Mouse (Mus musculus) layer of hippocampus, adult 9-11 months (tissue): ENCODE data around the gene Troap.

ENCODE experiments used
- DNase-seq: peaks from one replicate; pipeline ENCODE4 v3.0.0; 2022

The Troap gene

DNA sequence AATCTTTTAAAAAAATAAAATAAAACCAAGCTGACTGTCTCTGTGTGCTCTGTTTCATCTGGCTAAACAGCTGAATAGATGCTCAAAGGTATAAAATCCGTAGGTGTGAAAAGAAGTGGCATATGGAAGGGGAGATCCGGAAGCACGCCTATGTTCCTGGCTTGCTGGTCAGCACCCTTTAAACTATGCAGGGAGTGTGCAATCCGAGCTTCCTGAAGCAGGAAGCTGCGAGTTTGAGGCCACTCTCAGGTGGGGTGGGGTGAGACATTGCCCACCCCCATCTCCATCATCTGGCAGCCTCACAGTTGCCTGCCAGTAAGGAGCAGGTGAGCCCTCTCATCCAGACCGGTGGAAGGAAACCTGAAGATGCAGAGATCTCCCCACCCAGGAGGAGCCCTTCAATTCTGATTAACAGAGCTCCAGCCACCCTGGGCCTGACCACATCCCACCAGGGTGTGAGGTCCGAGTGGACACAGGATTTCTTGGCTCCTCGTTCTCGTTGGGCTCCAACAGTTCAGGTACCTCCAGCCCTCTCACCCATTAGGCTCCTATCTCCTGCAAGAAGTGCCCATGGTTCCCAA is at the start of gene Troap:
Gene Troap, plus strand, starts transcription at position 557 of the 581 bp plus-strand sequence.
- no peak for DNase-seq

DNA sequence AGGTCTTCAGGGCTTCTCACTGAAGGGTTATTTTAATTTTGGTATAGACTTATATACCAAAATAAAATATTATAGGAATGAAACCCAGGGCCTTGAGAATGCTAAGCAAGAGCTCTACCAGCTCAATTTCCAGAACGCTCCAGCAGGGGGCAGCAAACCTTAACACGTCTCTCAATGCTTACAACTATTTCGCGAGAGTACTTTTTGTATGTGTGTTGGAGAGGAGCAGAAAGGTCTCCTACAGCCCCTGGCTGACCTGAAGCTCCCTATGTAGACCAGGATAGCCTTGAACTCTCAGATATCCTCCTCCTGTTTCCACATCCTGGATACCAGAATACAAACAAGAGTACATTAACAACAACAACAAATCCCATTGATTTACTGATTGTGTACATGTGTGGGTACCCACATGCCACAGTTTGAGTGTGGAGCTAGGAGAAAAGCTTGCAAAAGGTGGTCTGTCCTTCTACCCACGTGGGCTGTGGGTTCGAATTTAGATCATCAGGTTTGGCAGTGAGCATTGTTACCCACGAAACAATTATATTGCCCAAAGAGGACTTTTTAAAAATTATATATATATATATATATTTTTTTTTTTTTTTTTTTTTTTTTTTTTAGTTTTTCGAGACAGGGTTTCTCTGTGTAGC is 49.6 kb upstream of the Troap start:
- peak; percentile 34 for DNase-seq

DNA sequence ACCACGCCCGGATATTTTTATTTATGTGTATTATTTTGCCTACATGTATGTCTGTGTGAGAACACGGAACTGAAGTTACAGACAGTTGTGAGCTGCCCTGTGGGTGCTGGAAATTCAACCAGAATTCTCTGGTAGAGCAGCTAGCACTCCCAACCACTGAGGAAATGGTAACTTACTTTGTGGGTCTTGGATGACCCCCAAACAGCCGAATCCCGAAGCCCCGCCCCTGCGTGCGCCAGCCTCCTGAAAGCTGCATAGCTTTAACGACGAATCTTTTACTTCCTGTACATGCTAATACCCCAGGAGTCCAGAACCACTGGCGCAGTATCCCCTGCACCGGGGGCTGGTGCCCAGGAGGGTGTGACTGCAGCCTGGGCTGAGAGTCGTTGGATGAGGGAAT is 49.0 kb upstream of the Troap start:
- no peak for DNase-seq

DNA sequence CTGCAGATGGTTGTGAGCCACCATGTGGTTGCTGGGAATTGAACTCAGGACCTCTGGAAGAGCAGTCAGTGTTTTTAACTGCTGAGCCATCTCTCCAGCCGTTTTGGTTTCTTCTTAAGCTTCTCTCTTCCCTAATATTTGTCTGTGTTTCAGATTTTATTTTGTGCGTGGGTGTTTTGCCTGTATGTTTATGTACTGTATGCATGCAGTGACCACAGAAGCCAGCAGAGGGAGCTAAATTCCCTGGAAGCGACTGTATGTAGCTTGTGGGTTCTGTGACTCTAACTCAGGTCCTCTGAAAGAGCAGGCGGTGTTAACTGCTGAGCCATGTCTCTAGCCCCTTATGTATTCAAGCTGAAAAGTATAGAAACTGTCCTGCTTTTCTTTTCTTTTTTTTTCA is 48.1 kb upstream of the Troap start:
- DNase-seq, result no peak

DNA sequence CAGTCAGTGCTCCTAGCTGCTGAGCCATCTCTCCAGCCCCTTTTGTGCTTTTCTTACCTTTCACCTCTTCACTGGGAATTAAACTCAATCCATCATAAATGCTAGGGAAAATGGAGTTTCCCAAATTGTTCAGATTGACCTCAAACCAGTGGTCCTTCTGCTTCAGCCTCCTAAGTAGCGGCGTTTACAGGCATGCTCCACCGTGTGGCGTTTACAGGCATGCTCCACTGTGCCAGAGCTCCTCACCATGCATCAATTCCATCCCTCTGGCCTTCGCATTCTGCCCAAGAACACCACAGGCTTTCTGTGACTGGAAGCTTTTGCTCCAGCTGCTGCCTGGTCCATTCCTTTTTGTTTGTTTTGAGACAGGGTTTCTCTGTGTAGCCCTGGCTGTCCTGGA is 47.3 kb upstream of the Troap start:
- no peak for DNase-seq

DNA sequence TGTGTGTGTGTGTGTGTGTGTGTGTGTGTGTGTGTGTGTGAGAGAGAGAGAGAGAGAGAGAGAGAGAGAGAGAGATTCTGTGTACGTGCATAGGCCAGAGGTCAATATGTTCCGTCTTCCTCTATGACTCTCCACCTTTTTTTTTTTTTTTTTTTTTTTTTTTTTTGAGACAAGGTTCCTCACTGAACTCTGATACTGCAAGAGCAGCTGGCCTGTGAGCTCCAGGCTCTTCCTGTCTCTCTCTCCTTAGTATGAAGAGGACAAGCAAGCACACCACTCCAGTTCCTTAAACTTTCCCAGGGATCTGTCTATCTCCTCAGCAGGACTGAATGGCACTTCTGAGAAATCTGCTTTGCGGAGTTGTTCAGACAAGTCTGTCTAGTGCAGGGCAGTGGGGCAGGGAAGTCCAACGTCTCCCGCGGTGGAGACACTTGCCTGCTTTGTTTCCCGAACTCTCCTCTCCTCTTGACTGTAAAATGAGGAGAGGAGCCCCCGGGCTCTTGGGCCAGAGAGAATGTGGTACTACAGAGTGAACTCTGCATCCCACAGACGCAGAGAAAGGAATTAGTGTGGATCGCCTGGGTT is 45.4 kb upstream of the Troap start:
- DNase-seq, result no peak

DNA sequence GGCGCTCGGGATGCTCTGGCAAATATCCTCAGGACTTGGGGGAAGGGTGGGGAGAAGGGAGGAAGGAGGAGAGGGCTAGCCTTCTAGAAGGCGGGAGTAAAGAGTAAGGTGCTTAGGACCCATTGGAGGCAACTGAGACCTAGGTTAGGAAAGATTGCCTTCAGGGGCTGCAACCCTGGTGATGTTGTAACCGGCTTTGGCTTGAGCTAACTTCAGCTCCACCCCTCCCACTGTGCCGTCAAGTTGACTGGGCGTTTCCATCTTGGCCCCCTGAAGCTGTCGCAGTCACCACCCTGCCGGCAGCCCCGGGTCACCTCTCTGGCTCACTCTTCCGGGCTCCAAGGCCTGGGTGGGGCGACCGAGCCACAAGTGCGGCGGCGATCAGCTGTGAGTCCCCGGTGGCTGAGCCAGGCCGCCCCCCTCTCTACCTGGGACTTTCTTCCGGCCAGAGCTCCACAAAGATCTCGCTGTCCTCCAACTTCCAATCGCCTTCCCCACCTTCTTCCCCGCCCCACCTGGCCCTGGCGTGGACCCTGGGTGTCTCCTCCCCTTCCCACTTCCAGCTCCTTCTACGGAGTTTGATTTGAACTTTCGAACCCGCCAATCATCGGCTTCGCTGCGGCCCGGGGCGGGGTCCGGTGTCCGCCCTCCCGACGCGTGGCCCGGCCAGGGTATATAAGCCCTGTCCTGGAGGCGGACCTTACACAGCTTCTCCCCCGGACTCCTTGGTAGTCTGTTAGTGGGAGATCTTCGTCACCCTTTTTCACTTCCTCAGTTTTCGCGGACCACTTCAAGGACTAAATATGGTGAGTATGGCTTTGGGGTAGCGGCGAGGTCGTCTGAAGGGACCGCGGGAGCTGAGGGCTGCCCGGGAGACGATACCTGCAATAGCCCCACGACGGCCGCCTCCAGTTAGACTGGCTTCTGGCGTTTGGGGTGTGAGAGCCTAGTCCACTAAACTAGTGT is 44.5 kb upstream of the Troap start, which contains the start of gene Tuba1c:
Gene Tuba1c, plus strand, starts transcription at position 273 of the 966 bp plus-strand sequence.
- DNase-seq, result peak; percentile 78

DNA sequence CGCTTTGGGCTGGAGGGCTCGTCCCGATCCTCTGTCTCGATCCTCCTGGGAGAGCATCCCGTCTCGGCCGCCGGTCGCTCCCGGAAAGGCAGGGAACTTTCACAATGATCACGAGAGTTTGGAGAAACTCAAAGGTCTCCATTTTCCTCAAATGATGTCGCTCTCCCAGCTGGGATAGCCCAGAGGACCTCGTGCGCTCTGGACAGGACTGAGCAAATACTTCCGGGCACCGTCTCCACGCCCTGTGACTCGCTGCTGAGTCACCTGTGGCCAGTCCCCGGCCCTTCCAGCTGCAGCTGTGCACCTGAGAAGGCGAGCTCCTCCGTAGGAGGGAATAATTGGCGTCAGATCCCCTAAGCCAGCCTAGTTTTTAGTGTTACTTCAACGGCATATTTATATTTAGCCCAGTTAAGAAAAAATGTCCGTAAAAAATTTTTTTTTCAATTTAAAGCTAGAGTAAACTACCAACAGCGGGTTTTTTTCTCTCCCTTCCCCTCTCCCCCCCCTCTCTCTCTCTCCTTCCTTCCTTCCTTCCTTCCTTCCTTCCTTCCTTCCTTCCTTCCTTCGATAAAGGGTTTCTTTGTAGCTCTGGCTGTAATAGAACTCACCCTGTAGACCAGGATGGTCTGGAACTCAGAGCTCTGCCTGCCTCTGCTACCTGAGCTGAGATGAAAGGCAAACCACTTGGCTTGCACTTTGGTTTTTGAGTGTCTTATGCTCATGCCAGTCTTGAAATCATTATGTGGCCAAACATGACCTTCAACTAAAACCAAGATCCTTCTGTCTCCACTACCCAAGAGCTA is 43.6 kb upstream of the Troap start:
- no peak for DNase-seq

DNA sequence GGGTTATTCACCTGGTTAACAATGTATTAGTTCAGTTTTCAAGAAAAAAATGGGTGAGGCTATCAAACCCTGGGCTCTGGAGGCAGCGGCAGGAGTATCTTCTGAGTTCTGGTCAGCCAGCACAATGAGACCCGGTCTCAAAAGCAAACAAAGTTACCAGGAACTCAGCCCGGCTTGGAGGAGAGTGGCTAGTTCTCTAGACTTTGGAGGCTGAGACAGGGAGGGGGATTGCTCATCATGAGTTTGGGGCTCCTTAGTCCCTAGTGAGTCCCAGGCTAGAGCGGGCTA is 43.0 kb upstream of the Troap start:
- no peak for DNase-seq

DNA sequence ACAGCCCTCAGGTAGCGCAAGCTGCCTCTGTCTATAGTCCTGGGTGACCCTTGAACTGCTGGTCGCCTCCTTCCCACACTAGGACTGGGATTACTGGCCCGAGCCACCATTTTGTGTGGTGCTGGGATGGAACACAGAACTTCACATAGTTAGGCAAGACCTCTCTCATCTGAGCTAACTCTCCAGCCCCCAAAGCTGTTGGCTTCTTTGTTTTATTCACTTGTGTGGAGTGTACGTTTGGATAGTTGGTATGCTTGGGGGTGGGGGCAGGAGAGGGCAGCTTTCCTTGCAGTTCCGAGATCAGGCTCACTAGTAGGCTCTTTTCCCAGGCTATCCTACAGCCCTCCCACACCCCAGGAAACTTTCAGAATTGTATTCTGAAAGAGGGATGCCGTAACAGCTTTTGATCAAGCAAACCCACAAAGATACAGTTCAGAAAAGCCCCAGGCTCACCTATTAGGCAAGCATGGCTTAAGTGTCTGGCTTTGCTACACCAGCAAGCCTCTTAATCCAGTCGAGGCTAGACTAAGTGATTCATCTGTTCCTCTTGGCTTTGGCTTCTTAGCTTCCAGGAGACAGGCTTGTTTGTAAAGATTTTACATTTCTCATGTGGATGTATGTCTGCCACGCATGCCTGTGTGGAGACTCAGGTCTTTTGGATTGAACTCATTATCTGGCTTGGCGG is 42.2 kb upstream of the Troap start:
- DNase-seq, result no peak

DNA sequence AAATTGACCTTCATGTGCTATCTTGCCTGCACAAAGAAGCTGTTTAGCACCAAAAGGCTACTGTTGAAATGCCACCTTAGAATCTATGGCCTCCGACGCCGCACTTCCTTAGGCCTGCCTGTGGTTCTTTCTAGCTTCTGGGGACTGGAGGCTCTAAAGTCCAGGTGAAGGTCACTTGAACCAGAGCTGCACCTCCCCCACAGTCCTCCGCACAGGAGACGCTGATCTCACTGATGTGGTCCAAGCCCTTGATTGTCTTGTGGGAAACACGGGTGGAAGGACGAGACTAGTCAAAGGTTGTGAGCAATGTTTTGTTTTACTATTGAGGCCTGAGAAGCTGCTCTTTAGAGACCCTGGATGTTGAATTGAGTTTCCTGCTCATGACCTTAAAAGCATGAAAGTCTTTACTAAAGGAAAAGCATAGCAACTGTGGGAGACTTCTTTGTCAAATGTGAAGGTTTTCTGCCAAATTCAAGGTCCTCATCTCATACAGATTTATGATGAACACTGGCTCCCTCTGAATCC is 41.6 kb upstream of the Troap start:
- DNase-seq, result no peak

DNA sequence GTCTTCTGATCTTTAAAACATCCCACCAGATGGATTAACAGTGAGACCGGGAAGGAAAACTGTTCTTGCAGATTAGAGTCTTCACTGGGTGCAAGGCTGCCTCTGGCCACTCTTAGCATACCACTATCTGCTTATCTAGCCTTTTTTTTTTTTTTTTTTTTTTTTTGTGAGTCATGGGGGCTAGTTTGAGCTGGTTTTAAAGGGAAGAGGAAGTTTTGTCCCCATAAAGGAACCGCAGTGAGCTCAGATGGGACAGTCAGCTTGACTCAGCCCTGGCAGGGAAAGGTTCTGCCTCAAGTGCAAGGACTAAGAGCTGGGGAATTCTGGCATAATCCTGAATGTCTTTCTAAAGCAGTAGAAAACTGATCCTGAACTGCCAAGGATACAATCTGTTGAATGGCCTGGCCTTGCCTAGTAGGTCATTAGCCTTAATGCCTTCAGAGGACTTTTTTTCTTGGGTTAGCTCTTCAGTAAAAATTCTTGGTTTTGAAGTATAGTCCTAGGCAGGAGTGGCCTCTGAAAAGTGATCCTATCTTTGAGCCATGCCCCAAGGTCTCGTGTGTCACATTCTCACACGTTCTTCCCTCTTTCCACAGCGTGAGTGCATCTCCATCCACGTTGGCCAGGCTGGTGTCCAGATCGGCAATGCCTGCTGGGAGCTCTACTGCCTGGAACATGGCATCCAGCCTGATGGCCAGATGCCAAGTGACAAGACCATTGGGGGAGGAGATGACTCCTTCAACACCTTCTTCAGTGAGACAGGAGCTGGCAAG is 40.7 kb upstream of the Troap start:
- no peak for DNase-seq

DNA sequence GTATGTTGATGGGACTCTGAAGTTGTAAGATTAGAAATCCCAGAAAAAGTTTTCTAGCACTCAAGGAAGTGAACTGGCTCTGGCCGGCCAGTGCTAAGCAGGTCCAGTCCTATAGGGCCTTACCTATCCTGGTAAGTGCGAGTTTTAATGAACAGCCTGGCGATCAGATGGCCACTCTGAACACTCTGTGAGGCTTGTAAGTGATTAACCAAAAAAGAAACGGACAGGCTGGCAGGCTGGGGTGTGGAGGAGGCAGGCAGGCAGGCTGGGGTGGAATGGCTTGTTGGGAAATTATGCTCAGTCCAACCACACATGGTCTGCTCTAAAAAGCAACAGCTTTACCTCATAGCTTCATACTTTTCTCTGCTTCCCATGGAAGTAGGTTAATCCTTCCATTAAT is 38.9 kb upstream of the Troap start:
- DNase-seq, result peak; percentile 48

DNA sequence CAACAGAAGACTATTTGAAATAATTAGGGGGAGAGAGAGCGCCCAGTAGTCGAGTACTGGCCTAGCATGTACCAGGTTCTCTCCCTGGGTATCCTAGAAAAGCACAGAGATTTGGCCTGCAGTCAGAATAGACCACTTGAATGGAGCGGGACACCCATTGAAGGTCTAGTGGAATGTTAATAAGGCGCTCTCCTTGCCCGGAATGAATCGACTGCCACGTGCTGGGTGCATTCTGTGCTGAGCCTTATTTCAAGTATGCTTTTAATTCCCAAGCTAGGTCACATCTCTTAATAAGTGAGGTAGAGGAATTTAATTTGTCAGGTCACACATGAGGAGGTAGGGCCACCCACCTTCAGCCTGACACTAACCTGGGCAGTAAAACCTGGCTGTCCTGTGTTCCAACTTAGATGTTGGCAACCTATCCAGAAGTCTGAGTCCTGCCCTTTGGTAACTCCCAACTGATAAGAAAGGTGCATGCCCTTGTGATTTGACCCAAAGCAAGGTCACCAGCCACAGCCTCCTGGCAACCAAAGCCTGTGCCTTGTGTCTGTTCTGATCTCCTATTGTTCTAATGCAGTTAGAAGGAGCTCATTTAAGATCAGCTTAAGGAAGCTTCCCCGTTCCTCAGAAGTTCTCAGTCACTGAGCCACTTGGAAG is 38.0 kb upstream of the Troap start:
- no peak for DNase-seq

DNA sequence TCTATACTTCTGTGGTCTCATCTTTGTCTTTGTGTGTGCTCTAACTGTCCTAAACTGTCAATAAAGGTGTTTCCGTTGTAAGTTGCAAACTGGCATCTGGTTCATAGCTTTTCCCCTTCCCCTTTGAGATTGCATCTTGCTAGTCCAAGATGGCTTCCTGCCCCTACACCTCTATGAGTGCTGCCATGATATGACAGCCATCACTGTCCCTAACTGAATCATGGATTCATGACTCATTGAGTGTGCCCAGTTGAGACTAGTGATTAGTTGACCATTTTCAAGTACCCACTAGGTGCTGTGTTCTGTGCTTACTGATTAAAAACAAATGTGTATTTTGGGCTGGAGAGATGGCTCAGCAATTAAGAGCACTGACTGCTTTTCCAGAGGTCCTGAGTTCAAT is 36.4 kb upstream of the Troap start:
- no peak for DNase-seq

DNA sequence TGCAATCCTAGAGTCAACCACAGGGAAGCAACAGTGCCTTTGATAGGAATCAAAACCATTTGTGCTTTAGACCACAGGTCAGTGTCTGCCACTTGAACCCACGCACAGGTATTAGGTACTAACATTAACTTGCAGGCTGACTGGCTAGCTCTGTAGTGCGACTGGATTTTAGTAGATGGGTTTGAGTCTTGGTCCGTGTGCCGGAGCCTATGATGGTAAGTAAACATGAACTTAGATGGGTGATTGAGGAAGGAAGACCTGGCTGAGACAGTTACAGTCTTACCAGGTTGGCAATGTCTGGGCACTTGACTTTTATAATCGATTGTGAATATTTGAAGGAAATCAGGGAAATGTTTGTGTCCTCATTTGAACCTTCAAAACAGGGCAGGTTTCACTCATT is 35.6 kb upstream of the Troap start:
- DNase-seq, result no peak

DNA sequence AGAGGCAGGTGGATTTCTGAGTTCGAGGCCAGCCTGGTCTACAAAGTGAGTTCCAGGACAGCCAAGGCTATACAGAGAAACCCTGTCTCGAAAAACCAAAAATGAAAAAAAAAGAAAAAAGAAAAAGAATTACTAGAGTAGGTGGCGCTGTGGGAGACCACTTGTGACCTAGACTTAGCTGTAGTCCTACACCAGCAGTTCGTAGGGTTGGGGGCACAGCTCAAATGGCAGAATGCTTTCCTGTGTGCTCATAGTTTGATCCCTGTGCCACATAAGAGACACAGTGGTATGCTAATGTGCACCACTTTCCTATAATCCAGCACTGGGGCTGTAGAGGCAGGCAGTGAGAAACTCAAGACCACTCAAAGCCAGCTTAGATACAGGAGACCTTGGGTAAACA is 35.1 kb upstream of the Troap start:
- no peak for DNase-seq

DNA sequence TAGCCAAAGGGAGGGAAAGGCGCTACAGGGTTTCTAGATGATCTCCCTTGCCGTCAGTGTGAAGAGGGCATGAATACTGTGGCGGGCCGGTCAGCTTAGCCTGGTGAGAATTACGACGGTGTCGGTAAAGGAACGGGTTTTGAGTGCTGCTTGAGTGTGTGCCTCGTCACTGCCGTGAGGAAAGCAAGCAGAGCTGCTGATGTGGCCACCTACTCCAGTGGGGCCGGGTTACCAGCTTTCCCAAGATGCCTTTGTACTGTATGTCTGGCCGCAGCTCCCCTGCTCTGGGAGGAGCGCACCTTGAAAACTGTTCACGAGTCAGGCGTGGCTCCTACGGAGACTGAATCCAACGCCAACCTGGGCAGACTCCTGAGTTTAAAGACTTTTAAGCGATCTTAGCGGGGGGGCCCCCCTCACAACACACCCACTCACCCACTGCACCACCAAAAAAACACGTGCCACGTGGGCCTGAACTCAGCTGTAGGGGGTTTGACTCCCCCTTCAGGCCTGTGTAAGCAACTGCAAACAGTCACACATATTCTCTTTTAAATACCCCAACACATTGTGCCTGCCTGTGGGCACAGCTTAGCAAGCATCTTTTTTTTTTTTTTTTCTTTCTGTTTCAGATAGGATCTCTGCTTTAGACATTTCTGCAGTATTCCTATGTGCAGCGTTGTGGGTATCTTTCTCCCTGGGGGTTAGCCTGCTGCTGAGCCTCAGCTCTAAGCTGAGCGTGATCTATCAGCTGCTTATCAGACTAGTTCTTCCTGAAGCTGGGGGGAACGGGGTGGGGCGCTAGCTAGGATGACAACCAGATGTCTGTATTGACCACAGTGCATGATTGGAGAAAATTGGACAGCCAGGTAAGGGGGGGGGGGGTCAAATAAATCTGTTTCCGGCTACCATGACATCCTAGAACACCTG is 34.1 kb upstream of the Troap start:
- no peak for DNase-seq
